Mouse (Mus musculus): ENCODE results near the gene Dph2. TPM values are rescaled to one million over a fixed set of nuclear protein-coding genes. Genes with fewer than 3 reads are reported as not detected.
A peak's percentile ranks its signal among the peaks of the same experiment; 100 is the strongest.

The Dph2 gene
- polyA plus RNA-seq, 1 experiment from 2014 or later = 7.8 TPM

- Histone ChIP-seq H3K4me1 (ENCODE audit: insufficient read depth, low read depth, low read length) (peaks cover 9% of the 10 kb centered on the region; the same call in 1 of the 2 replicates), H3K9ac (replicated peaks; ENCODE audit: low read depth) (no peak overlapping the region), H3K27ac (ENCODE audit: low read length) (no peak overlapping the region), H3K4me2 (replicated peaks; ENCODE audit: low read depth, low read length) (no peak overlapping the region), H3K4me3 (ENCODE audit: low read depth, low read length) (no peak overlapping the region), H3K36me3 (ENCODE audit: insufficient read depth, low read length) (no peaks in the 10 kb centered on the region), H3K27me3 (replicated peaks; ENCODE audit: insufficient read depth, low read length) (no peaks in the 10 kb centered on the region), H3K9me3 (ENCODE audit: low read length) (no peaks in the 10 kb centered on the region)
- TF ChIP-seq CTCF (IDR thresholded peaks at IDR 0.05) (no peak), EP300 (IDR thresholded peaks at IDR 0.05) (no peak)
- DNase-seq (ENCODE audit: low spot score) (no peak), ATAC-seq (no peak)
- 81% methylated on average over 5 of the region's 5 CpGs for WGBS
These were observed 47.4 kb downstream of the Dph2 start for GRCm38 (mm10) chr4:117844467-117844866.

DNA sequence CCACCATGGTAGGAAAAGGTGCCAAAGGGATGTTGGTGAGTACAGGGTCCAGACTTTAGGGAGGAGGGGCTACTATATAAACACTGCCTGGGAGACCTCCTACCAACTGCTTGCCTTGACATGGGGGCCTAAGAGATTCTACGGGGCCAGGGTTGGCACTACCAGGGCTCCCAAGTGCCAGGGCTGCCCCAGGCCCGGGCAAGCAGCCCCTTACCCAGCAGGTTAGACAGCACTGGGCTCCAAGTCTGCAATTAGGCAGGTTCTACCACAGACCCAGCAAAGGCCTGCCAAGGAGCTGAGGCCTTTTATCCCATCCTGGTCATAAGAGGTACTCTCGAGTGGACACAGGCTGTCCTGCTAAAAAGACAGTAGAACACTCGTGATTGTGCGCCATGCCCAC, 48.7 kb downstream of the Dph2 start:
- no peaks in the 10 kb centered on the region for H3K27me3 ChIP-seq (replicated peaks; ENCODE audit: insufficient read depth, low read length)
- no peaks in the 10 kb centered on the region for H3K9me3 ChIP-seq (ENCODE audit: low read length)
- DNase-seq (ENCODE audit: low spot score) (no peak), ATAC-seq (no peak)
- H3K4me2 ChIP-seq (replicated peaks; ENCODE audit: low read depth, low read length) = no peak overlapping the region
- H3K27ac ChIP-seq (ENCODE audit: low read length) = no peak overlapping the region
- TF ChIP-seq EP300 (IDR thresholded peaks at IDR 0.05) (no peak), CTCF (IDR thresholded peaks at IDR 0.05) (no peak)
- H3K4me1 ChIP-seq (ENCODE audit: insufficient read depth, low read depth, low read length) = peaks cover 10% of the 10 kb centered on the region; the same call in 1 of the 2 replicates
- no peak overlapping the region for H3K4me3 ChIP-seq (ENCODE audit: low read depth, low read length)
- H3K9ac ChIP-seq (replicated peaks; ENCODE audit: low read depth) = no peak overlapping the region
- 88% methylated on average over 5 of the region's 5 CpGs for WGBS
- no peaks in the 10 kb centered on the region for H3K36me3 ChIP-seq (ENCODE audit: insufficient read depth, low read length)

GRCm38 (mm10) chr4:117841566-117841965, 50.3 kb downstream of the Dph2 start:
- no peak overlapping the region for H3K4me2 ChIP-seq (replicated peaks; ENCODE audit: low read depth, low read length)
- no peak overlapping the region for H3K4me3 ChIP-seq (ENCODE audit: low read depth, low read length)
- TF ChIP-seq EP300 (IDR thresholded peaks at IDR 0.05) (no peak), CTCF (IDR thresholded peaks at IDR 0.05) (no peak)
- no peak overlapping the region for H3K27ac ChIP-seq (ENCODE audit: low read length)
- H3K4me1 ChIP-seq (ENCODE audit: insufficient read depth, low read depth, low read length) = peaks cover 18% of the 10 kb centered on the region
- H3K36me3 ChIP-seq (ENCODE audit: insufficient read depth, low read length) = no peaks in the 10 kb centered on the region
- no peak for DNase-seq (ENCODE audit: low spot score)
- no peaks in the 10 kb centered on the region for H3K27me3 ChIP-seq (replicated peaks; ENCODE audit: insufficient read depth, low read length)
- H3K9ac ChIP-seq (replicated peaks; ENCODE audit: low read depth) = no peak overlapping the region
- no peak for ATAC-seq
- H3K9me3 ChIP-seq (ENCODE audit: low read length) = no peaks in the 10 kb centered on the region
- whole genome bisulfite sequencing = 69% methylated on average over 3 of the region's 3 CpGs

- H3K9ac ChIP-seq (replicated peaks; ENCODE audit: low read depth) = no peak overlapping the region
- DNase-seq (ENCODE audit: low spot score) (peak; percentile 86), ATAC-seq (peak; percentile 35)
- no peaks in the 10 kb centered on the region for H3K36me3 ChIP-seq (ENCODE audit: insufficient read depth, low read length)
- H3K4me1 ChIP-seq (ENCODE audit: insufficient read depth, low read depth, low read length) = peaks cover 15% of the 10 kb centered on the region
- H3K27ac ChIP-seq (ENCODE audit: low read length) = peak overlapping the region; percentile 47; the same call in 1 of the 2 replicates
- H3K4me2 ChIP-seq (replicated peaks; ENCODE audit: low read depth, low read length) = no peak overlapping the region
- no peaks in the 10 kb centered on the region for H3K27me3 ChIP-seq (replicated peaks; ENCODE audit: insufficient read depth, low read length)
- H3K4me3 ChIP-seq (ENCODE audit: low read depth, low read length) = no peak overlapping the region
- TF ChIP-seq EP300 (IDR thresholded peaks at IDR 0.05) (peak; percentile 40; the same call in 1 of the 2 replicates), CTCF (IDR thresholded peaks at IDR 0.05) (no peak)
- WGBS = 74% methylated on average over 5 of the region's 5 CpGs
- no peaks in the 10 kb centered on the region for H3K9me3 ChIP-seq (ENCODE audit: low read length)
These were observed 51.0 kb downstream of the Dph2 start for GRCm38 (mm10) chr4:117840821-117841220.

DNA sequence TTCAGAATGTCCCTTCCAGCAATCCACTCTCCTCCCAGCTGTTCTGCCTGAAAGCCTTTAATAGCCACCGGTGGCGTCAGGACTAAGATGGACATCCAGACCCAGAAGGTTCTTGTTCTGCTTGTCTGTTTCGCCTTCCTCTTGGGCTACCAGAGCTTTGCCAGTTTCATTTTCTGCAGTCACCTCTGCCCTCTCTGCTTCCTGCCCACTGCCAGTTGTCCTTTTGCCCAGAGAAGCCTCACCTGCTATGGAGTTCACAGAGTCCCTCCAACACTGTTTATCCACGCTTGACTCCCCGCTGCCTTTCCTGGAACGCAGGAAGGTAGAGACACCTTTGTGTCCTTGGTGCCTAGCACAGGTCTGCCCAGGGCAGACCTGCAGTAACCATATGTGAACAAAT, 52.5 kb downstream of the Dph2 start:
- Histone ChIP-seq H3K9me3 (ENCODE audit: low read length) (no peaks in the 10 kb centered on the region), H3K27ac (ENCODE audit: low read length) (no peak overlapping the region), H3K36me3 (ENCODE audit: insufficient read depth, low read length) (no peaks in the 10 kb centered on the region), H3K9ac (replicated peaks; ENCODE audit: low read depth) (no peak overlapping the region), H3K4me2 (replicated peaks; ENCODE audit: low read depth, low read length) (no peak overlapping the region), H3K4me3 (ENCODE audit: low read depth, low read length) (no peak overlapping the region), H3K27me3 (replicated peaks; ENCODE audit: insufficient read depth, low read length) (no peaks in the 10 kb centered on the region), H3K4me1 (ENCODE audit: insufficient read depth, low read depth, low read length) (peaks cover 20% of the 10 kb centered on the region)
- TF ChIP-seq EP300 (IDR thresholded peaks at IDR 0.05) (no peak), CTCF (IDR thresholded peaks at IDR 0.05) (no peak)
- ATAC-seq (no peak), DNase-seq (ENCODE audit: low spot score) (no peak)
- 85% methylated on average over 6 of the region's 6 CpGs for WGBS

Other genes starting within 250 kb of the Dph2 start
- gene Dmap1, start 209.8 kb downstream of the Dph2 start, polyA plus RNA-seq (2015; fragmentation: Nextera tagmentation; extraction: Ambion mirVana) = 37.0 and 37.8 TPM in 2 replicates
- not detected in 2 replicates for gene Gm12845, start 167.6 kb downstream of the Dph2 start, polyA plus RNA-seq (2015; fragmentation: Nextera tagmentation; extraction: Ambion mirVana)
- gene Klf17, start 126.4 kb downstream of the Dph2 start, polyA plus RNA-seq (2015; fragmentation: Nextera tagmentation; extraction: Ambion mirVana) = not detected in 2 replicates
- 17.3 and 19.1 TPM in 2 replicates for gene Slc6a9, start 57.5 kb downstream of the Dph2 start, polyA plus RNA-seq (2015; fragmentation: Nextera tagmentation; extraction: Ambion mirVana)
- gene Ccdc24, start 19.5 kb downstream of the Dph2 start, polyA plus RNA-seq (2015; fragmentation: Nextera tagmentation; extraction: Ambion mirVana) = 4.5 TPM in 2 replicates
- gene B4galt2, start 8.5 kb downstream of the Dph2 start, polyA plus RNA-seq (2015; fragmentation: Nextera tagmentation; extraction: Ambion mirVana) = 7.2 and 7.7 TPM in 2 replicates
- 346 TPM in 2 replicates for gene Atp6v0b, start 4.7 kb downstream of the Dph2 start, polyA plus RNA-seq (2015; fragmentation: Nextera tagmentation; extraction: Ambion mirVana)
- gene Ipo13, start 23.0 kb upstream of the Dph2 start, polyA plus RNA-seq (2015; fragmentation: Nextera tagmentation; extraction: Ambion mirVana) = 32.1 and 35.6 TPM in 2 replicates
- 3.2 and 3.5 TPM in 2 replicates for gene Artn, start 37.7 kb upstream of the Dph2 start, polyA plus RNA-seq (2015; fragmentation: Nextera tagmentation; extraction: Ambion mirVana)
- 4.0 and 4.5 TPM in 2 replicates for gene St3gal3, start 242.9 kb upstream of the Dph2 start, polyA plus RNA-seq (2015; fragmentation: Nextera tagmentation; extraction: Ambion mirVana)

All from lung, postnatal 0 days (tissue).